Mouse (Mus musculus) MEL (cell line): Measurements from ENCODE around the gene Bpgm. TPM values are rescaled to one million over a fixed set of nuclear protein-coding genes. Genes with fewer than 3 reads are reported as not detected.

Experiments used
- DNase-seq: peaks from one replicate; pipeline ENCODE4 v3.0.0; 2011; ENCODE audit warnings: low read depth, low spot score
- H3K27ac ChIP-seq: 2 replicates; pipeline ENCODE4 v1.5.1; 2012; ENCODE audit warnings: low read depth, mild to moderate bottlenecking, control low read depth, low read length, moderate library complexity; ENCODE audit not compliant: control insufficient read depth
- H3K27me3 ChIP-seq, 2 experiments: fragments of 150-350 bp in 1 of 2; sonication (generic) in 1 of 2; 2 replicates each; pipeline ENCODE4 v1.6.1; 2012; ENCODE audit warnings: low read length in 2 of 2, mild to moderate bottlenecking in 2 of 2, improper control_type of control experiment in 1 of 2, moderate library complexity in 1 of 2; ENCODE audit not compliant: insufficient read depth in 2 of 2, control insufficient read depth in 1 of 2
- H3K36me3 ChIP-seq, 2 experiments: 2 replicates each; pipeline ENCODE4 v1.6.1; 2012 to 2014; ENCODE audit warnings: low read length in 2 of 2, improper control_type of control experiment in 1 of 2, inconsistent platforms in 1 of 2, mild to moderate bottlenecking in 1 of 2; ENCODE audit not compliant: insufficient read depth in 2 of 2, control insufficient read depth in 1 of 2
- H3K4me1 ChIP-seq, 2 experiments: fragments of 150-350 bp in 1 of 2; sonication (generic) in 1 of 2; 2 replicates each; pipeline ENCODE4 v1.6.1; 2012; ENCODE audit warnings: low read length in 2 of 2, improper control_type of control experiment in 1 of 2, mild to moderate bottlenecking in 1 of 2; ENCODE audit not compliant: insufficient read depth in 2 of 2, control insufficient read depth in 1 of 2
- H3K4me3 ChIP-seq, 2 experiments: fragments of 150-350 bp in 1 of 2; sonication (generic) in 1 of 2; 2 replicates each; pipeline ENCODE4 v1.5.1; 2012; ENCODE audit warnings: low read depth in 2 of 2, low read length in 2 of 2, mild to moderate bottlenecking in 2 of 2, moderate library complexity in 2 of 2, control low read depth in 1 of 2, improper control_type of control experiment in 1 of 2; ENCODE audit not compliant: control insufficient read depth in 1 of 2, insufficient read depth in 1 of 2
- H3K79me2 ChIP-seq: 2 replicates; pipeline ENCODE4 v1.6.1; 2012; ENCODE audit warnings: mild to moderate bottlenecking, low read length, moderate library complexity; ENCODE audit not compliant: control insufficient read depth, poor library complexity, insufficient read depth
- H3K9ac ChIP-seq: 2 replicates; pipeline ENCODE4 v1.6.1; 2012; ENCODE audit warnings: low read depth, mild to moderate bottlenecking, control low read depth, low read length, moderate library complexity; ENCODE audit not compliant: control insufficient read depth, poor library complexity, severe bottlenecking
- H3K9me3 ChIP-seq: fragments of 150-350 bp; sonication (generic); replicated peaks from 2 replicates; pipeline ENCODE4 v1.6.1; 2012; ENCODE audit warnings: mild to moderate bottlenecking, low read length, improper control_type of control experiment, moderate library complexity; ENCODE audit not compliant: insufficient read depth
- BHLHE40 ChIP-seq: IDR thresholded peaks from 2 replicates; pipeline ENCODE4 v1.6.1; 2012; ENCODE audit warnings: low read depth, mild to moderate bottlenecking, inconsistent platforms, low read length, improper control_type of control experiment, borderline replicate concordance
- CHD2 ChIP-seq: IDR thresholded peaks from 2 replicates; pipeline ENCODE4 v1.6.1; 2011; ENCODE audit warnings: low read length, improper control_type of control experiment
- CTCF ChIP-seq, 3 experiments: IDR thresholded peaks in 2 of 3; conservative IDR thresholded peaks in 1 of 3; 2 replicates each; pipeline ENCODE4 v1.5.1; 2011 to 2012; ENCODE audit warnings: low read length in 3 of 3, low read depth in 2 of 3, mild to moderate bottlenecking in 2 of 3, improper control_type of control experiment in 1 of 3, inconsistent platforms in 1 of 3, mixed read lengths in 1 of 3, moderate library complexity in 1 of 3; ENCODE audit not compliant: control insufficient read depth in 1 of 3, insufficient read depth in 1 of 3, poor library complexity in 1 of 3, severe bottlenecking in 1 of 3
- E2F4 ChIP-seq: IDR thresholded peaks from 2 replicates; pipeline ENCODE4 v1.6.1; 2011; ENCODE audit warnings: low read depth, low read length, improper control_type of control experiment, borderline replicate concordance
- HCFC1 ChIP-seq: IDR thresholded peaks from 2 replicates; pipeline ENCODE4 v1.6.1; 2012; ENCODE audit warnings: low read depth, mild to moderate bottlenecking, inconsistent platforms, low read length, improper control_type of control experiment, moderate library complexity
- JUND ChIP-seq: IDR thresholded peaks from 2 replicates; pipeline ENCODE4 v1.6.1; 2011; ENCODE audit warnings: low read depth, mild to moderate bottlenecking, improper control_type of control experiment, low read length
- KAT2A ChIP-seq: conservative IDR thresholded peaks from 2 replicates; pipeline ENCODE4 v1.6.1; 2012; ENCODE audit warnings: low read depth, low read length, improper control_type of control experiment, inconsistent platforms
- MAX ChIP-seq: IDR thresholded peaks from 2 replicates; pipeline ENCODE4 v1.6.1; 2011; ENCODE audit warnings: low read length, improper control_type of control experiment
- MEF2A ChIP-seq: IDR thresholded peaks from 2 replicates; pipeline ENCODE4 v1.6.1; 2014; ENCODE audit warnings: low read depth, mild to moderate bottlenecking, inconsistent platforms, low read length, improper control_type of control experiment; ENCODE audit not compliant: poor library complexity, insufficient replicate concordance, severe bottlenecking; ENCODE audit errors: extremely low read depth
- MYC ChIP-seq: IDR thresholded peaks from 2 replicates; pipeline ENCODE4 v1.6.1; 2011; ENCODE audit warnings: low read depth, mild to moderate bottlenecking, low read length, improper control_type of control experiment, moderate library complexity
- POLR2A ChIP-seq, 2 experiments: IDR thresholded peaks; 2 replicates each; pipeline ENCODE4 v1.6.1; 2011 to 2012; ENCODE audit warnings: low read length in 2 of 2, mild to moderate bottlenecking in 2 of 2, control low read depth in 1 of 2, improper control_type of control experiment in 1 of 2, low read depth in 1 of 2, moderate library complexity in 1 of 2; ENCODE audit not compliant: control insufficient read depth in 1 of 2, insufficient read depth in 1 of 2, poor library complexity in 1 of 2
- SIN3A ChIP-seq: IDR thresholded peaks from 2 replicates; pipeline ENCODE4 v1.6.1; 2012; ENCODE audit warnings: low read length, improper control_type of control experiment, inconsistent platforms
- TAL1 ChIP-seq: IDR thresholded peaks from 2 replicates; pipeline ENCODE4 v1.6.1; 2012; ENCODE audit warnings: mild to moderate bottlenecking, inconsistent platforms, low read length, moderate library complexity, mixed read lengths
- USF1 ChIP-seq: IDR thresholded peaks from 2 replicates; pipeline ENCODE4 v1.6.1; 2014; ENCODE audit warnings: low read depth, mild to moderate bottlenecking, inconsistent platforms, low read length, improper control_type of control experiment, moderate library complexity
- ZKSCAN1 ChIP-seq: IDR thresholded peaks from 2 replicates; pipeline ENCODE4 v1.6.1; 2012; ENCODE audit warnings: low read depth, mild to moderate bottlenecking, inconsistent platforms, low read length, improper control_type of control experiment, moderate library complexity
- polyA plus RNA-seq, 2 experiments: library from polyadenylated mRNA; stranded (reverse) in 1 of 2; unstranded in 1 of 2; fragments of >175 nt in 1 of 2; fragments of >200 nt in 1 of 2; gene quantifications; 2 replicates each; pipeline versions ENCODE4 v1.2.1 to v1.2.4; 2012; ENCODE audit warnings: low replicate concordance in 2 of 2, low read depth in 1 of 2; ENCODE audit not compliant: insufficient read length in 2 of 2, insufficient read depth in 1 of 2, missing spikeins in 1 of 2
- total RNA-seq: library from RNA; depleted of rRNA; stranded (reverse); fragments of 300-350 nt; gene quantifications from 2 replicates; pipeline ENCODE4 v1.2.3, GENCODE M21; 2012

Gene Bpgm
- total and polyA plus RNA-seq, 3 experiments = 11.1 to 14.1 TPM; not detected in 1

DNA sequence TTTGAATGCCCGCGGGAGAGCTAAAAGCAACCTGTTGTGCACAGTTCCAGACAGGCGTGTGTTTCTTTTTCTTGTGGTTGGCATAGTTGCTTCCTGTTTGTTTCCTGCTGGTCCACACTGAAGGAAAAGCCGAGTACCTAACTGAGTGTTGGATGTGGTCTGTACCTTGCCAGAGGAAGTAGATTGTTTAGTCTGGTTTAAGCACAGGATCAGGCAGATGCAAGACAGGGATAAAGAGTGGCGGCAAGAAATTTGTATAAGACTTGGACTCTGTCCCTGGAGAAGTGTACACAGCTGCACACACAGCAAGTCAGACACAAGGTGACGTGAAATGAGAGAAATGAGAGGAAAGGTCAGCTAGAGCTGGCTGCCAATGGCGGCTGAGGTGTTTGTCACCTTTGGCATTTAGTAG, 19.1 kb downstream of the Bpgm start:
- no peak for DNase-seq
- Histone ChIP-seq H3K79me2 (no peaks in the 10 kb centered on the region), H3K4me1 (no peaks in the 10 kb centered on the region), H3K36me3 (no peaks in the 10 kb centered on the region), H3K27me3 (no peaks in the 10 kb centered on the region; a peak in 1 of 4 replicates), H3K9ac (no peak overlapping the region), H3K27ac (no peak overlapping the region), H3K4me3 (no peak overlapping the region)
- TF ChIP-seq BHLHE40 (no peak), MAX (no peak), MEF2A (no peak), USF1 (no peak), E2F4 (no peak), HCFC1 (no peak), CHD2 (no peak), CTCF (IDR thresholded peaks at IDR 0.05 in 2 of 3, conservative IDR thresholded peaks at IDR 0.05 in 1 of 3; ENCODE audit: control insufficient read depth in 1 of 3, insufficient read depth in 1 of 3, low read depth in 2 of 3, low read length in 3 of 3, poor library complexity in 1 of 3, severe bottlenecking in 1 of 3) (no peak), KAT2A (no peak), JUND (no peak), ZKSCAN1 (no peak), MYC (no peak)
- TF ChIP-seq, all 39 proteins: peak for 0
- H3K9me3 ChIP-seq = no peaks in the 10 kb centered on the region

DNA sequence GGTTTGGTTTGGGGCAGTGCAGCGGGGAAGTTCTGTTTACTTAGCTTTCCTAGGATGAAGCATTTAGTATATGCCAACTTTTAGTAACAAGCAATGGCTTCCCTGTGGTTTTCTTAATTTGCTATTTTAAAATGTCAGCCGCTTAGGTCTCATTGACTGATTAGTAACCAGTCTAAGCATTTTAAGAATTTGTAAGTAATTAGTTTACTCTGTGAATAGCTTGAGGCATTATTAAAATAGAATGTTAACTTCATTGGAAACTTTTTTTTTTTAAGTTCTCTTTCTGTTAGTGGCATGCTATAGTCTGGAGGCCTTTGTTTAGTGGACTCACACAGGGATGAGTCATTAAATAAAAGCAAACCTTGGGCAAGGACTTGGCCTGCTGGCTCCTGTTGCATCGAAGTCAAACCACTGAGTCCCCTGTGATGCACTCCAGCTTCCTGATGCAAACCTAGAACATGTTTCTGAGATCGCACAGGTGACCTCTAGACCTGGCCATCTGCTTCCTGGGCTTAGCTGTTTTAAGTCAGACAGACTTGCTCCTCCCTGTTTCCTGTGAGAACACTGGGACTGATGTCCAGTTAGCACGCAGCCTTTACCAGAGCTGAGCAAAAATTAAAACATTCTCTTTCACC, 22.1 kb downstream of the Bpgm start:
- DNase-seq = no peak
- Histone ChIP-seq H3K9ac (no peak overlapping the region), H3K4me1 (no peaks in the 10 kb centered on the region), H3K27me3 (no peaks in the 10 kb centered on the region; a peak in 1 of 4 replicates), H3K27ac (no peak overlapping the region), H3K79me2 (no peaks in the 10 kb centered on the region), H3K4me3 (no peak overlapping the region), H3K36me3 (no peaks in the 10 kb centered on the region), H3K9me3 (no peaks in the 10 kb centered on the region)
- TF ChIP-seq CTCF (IDR thresholded peaks at IDR 0.05 in 2 of 3, conservative IDR thresholded peaks at IDR 0.05 in 1 of 3; ENCODE audit: control insufficient read depth in 1 of 3, insufficient read depth in 1 of 3, low read depth in 2 of 3, low read length in 3 of 3, poor library complexity in 1 of 3, severe bottlenecking in 1 of 3) (no peak), BHLHE40 (no peak), TAL1 (no peak), POLR2A (IDR thresholded peaks at IDR 0.05; ENCODE audit: control insufficient read depth in 1 of 2, insufficient read depth in 1 of 2, low read depth in 1 of 2, low read length in 2 of 2, poor library complexity in 1 of 2) (no peak), SIN3A (no peak), KAT2A (no peak)
